Mouse (Mus musculus): ENCODE results near the gene Slc22a14. TPM values are rescaled to one million over a fixed set of nuclear protein-coding genes. Genes with fewer than 3 reads are reported as not detected.
A peak's percentile ranks its signal among the peaks of the same experiment; 100 is the strongest.

Gene Slc22a14
- polyA plus RNA-seq, 1 experiment: not detected

GRCm38 (mm10) chr9:119192202-119192990, 173.0 kb downstream of the Slc22a14 start:
- Histone ChIP-seq H3K27me3 (ENCODE audit: control insufficient read depth, insufficient read depth, low read length) (no peaks in the 10 kb centered on the region), H3K4me3 (ENCODE audit: low read depth, low read length) (no peak overlapping the region), H3K4me1 (ENCODE audit: control insufficient read depth, insufficient read depth, insufficient read length, low read length) (peaks cover 3% of the 10 kb centered on the region; the same call in 1 of the 2 replicates), H3K27ac (ENCODE audit: insufficient read depth, low read depth, low read length) (peak overlapping the region; percentile 59), H3K36me3 (ENCODE audit: control insufficient read depth, insufficient read depth, low read length) (no peaks in the 10 kb centered on the region)
- 26% methylated on average over 11 of the region's 11 CpGs for WGBS
- TF ChIP-seq CTCF (IDR thresholded peaks at IDR 0.05; ENCODE audit: extremely low read depth, insufficient read length, insufficient replicate concordance, low read depth, low read length) (peak; percentile 81), POLR2A (IDR thresholded peaks at IDR 0.05; ENCODE audit: low read depth, low read length) (no peak)

DNA sequence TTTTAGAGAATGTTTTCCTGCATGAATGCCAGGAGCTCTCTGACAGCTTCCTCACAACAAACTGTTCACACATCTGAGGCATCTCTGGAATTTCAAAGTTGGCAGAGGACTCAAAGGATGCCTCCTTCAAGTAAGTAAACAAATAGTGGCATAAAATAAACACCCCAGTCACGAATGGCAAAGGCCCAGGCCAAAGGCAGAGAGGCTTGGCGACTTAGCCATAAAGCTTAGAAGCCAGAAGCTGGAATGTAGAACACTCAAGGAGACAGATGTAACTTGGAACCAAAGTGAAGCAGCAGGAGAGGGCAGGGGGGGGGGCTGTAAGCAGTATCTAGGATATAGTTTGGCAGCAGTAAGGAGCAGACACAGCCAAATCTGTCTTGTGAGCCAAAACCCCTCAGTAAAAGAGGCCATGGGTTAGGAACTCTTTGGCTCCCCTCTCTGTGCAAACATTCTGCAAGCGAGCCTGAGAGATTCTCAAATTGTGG, 184.1 kb downstream of the Slc22a14 start:
- TF ChIP-seq CTCF (IDR thresholded peaks at IDR 0.05; ENCODE audit: extremely low read depth, insufficient read length, insufficient replicate concordance, low read depth, low read length) (no peak), POLR2A (IDR thresholded peaks at IDR 0.05; ENCODE audit: low read depth, low read length) (no peak)
- Histone ChIP-seq H3K4me1 (ENCODE audit: control insufficient read depth, insufficient read depth, insufficient read length, low read length) (no peaks in the 10 kb centered on the region), H3K27me3 (ENCODE audit: control insufficient read depth, insufficient read depth, low read length) (no peaks in the 10 kb centered on the region), H3K4me3 (ENCODE audit: low read depth, low read length) (no peak overlapping the region), H3K36me3 (ENCODE audit: control insufficient read depth, insufficient read depth, low read length) (no peaks in the 10 kb centered on the region), H3K27ac (ENCODE audit: insufficient read depth, low read depth, low read length) (no peak overlapping the region)
- WGBS: 25% methylated on average over 3 of the region's 3 CpGs

DNA sequence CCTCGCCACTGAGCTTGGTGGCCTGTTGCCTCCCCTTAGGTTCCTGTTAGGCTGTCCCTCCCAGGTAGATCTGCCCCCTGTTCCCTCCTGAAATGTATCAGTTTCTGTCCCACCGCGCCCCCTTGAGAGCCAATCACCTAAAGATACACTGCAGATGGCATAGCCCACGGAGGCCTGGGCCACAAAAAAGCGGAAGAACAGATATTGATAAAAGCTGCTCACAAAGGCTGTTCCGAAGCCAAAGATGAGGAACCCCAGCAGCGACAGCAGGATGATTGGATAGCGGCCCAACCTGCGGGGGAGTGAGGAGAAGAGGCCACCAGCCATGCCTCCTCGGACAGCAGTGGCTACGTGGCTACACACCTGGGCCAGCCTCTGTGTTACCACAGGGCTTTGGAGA, 186.1 kb downstream of the Slc22a14 start:
- Histone ChIP-seq H3K4me3 (ENCODE audit: low read depth, low read length) (no peak overlapping the region), H3K36me3 (ENCODE audit: control insufficient read depth, insufficient read depth, low read length) (no peaks in the 10 kb centered on the region), H3K27ac (ENCODE audit: insufficient read depth, low read depth, low read length) (no peak overlapping the region), H3K4me1 (ENCODE audit: control insufficient read depth, insufficient read depth, insufficient read length, low read length) (no peaks in the 10 kb centered on the region), H3K27me3 (ENCODE audit: control insufficient read depth, insufficient read depth, low read length) (no peaks in the 10 kb centered on the region)
- TF ChIP-seq CTCF (IDR thresholded peaks at IDR 0.05; ENCODE audit: extremely low read depth, insufficient read length, insufficient replicate concordance, low read depth, low read length): no peak
- no peak for TF ChIP-seq POLR2A (IDR thresholded peaks at IDR 0.05; ENCODE audit: low read depth, low read length)
- 88% methylated on average over 11 of the region's 11 CpGs for WGBS

DNA sequence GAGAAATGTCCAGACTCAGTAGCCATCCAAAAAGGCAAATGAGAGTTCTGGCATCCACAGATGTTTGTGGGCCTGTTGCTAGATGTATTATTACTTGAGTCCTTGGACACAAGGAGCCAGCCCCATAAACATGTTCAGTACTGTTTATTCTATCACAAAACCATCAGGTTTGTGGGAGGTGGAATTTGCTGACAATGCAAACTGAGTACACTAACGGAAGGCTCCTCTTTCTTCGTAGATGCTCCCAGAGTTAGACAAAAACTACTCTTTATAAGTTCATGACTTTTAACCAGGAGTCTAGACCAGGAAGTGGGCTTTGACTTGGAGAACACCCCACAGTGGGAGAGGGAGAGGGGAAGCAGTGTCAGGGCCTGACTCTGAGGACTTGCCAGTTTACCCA, 197.7 kb downstream of the Slc22a14 start:
- Histone ChIP-seq H3K36me3 (ENCODE audit: control insufficient read depth, insufficient read depth, low read length) (no peaks in the 10 kb centered on the region), H3K4me3 (ENCODE audit: low read depth, low read length) (no peak overlapping the region), H3K4me1 (ENCODE audit: control insufficient read depth, insufficient read depth, insufficient read length, low read length) (peaks cover 18% of the 10 kb centered on the region; the same call in 1 of the 2 replicates), H3K27me3 (ENCODE audit: control insufficient read depth, insufficient read depth, low read length) (no peaks in the 10 kb centered on the region), H3K27ac (ENCODE audit: insufficient read depth, low read depth, low read length) (no peak overlapping the region)
- no peak for TF ChIP-seq POLR2A (IDR thresholded peaks at IDR 0.05; ENCODE audit: low read depth, low read length)
- TF ChIP-seq CTCF (IDR thresholded peaks at IDR 0.05; ENCODE audit: extremely low read depth, insufficient read length, insufficient replicate concordance, low read depth, low read length): no peak
- 84% methylated on average over 2 of the region's 2 CpGs for WGBS

GRCm38 (mm10) chr9:119165548-119165947, 199.8 kb downstream of the Slc22a14 start:
- H3K27ac ChIP-seq (ENCODE audit: insufficient read depth, low read depth, low read length): peak overlapping the region; percentile 81
- H3K4me3 ChIP-seq (ENCODE audit: low read depth, low read length): no peak overlapping the region
- H3K4me1 ChIP-seq (ENCODE audit: control insufficient read depth, insufficient read depth, insufficient read length, low read length): peaks cover 18% of the 10 kb centered on the region; the same call in 1 of the 2 replicates
- WGBS: 31% methylated on average over 6 of the region's 6 CpGs
- H3K36me3 ChIP-seq (ENCODE audit: control insufficient read depth, insufficient read depth, low read length): no peaks in the 10 kb centered on the region
- TF ChIP-seq CTCF (IDR thresholded peaks at IDR 0.05; ENCODE audit: extremely low read depth, insufficient read length, insufficient replicate concordance, low read depth, low read length): no peak
- TF ChIP-seq POLR2A (IDR thresholded peaks at IDR 0.05; ENCODE audit: low read depth, low read length): no peak
- no peaks in the 10 kb centered on the region for H3K27me3 ChIP-seq (ENCODE audit: control insufficient read depth, insufficient read depth, low read length)

GRCm38 (mm10) chr9:119164743-119165142, 200.6 kb downstream of the Slc22a14 start:
- WGBS: 45% methylated on average over 7 of the region's 7 CpGs
- no peaks in the 10 kb centered on the region for H3K27me3 ChIP-seq (ENCODE audit: control insufficient read depth, insufficient read depth, low read length)
- H3K36me3 ChIP-seq (ENCODE audit: control insufficient read depth, insufficient read depth, low read length): no peaks in the 10 kb centered on the region
- H3K27ac ChIP-seq (ENCODE audit: insufficient read depth, low read depth, low read length): peak overlapping the region; percentile 81
- TF ChIP-seq CTCF (IDR thresholded peaks at IDR 0.05; ENCODE audit: extremely low read depth, insufficient read length, insufficient replicate concordance, low read depth, low read length) (no peak), POLR2A (IDR thresholded peaks at IDR 0.05; ENCODE audit: low read depth, low read length) (no peak)
- no peak overlapping the region for H3K4me3 ChIP-seq (ENCODE audit: low read depth, low read length)
- peaks cover 18% of the 10 kb centered on the region; the same call in 1 of the 2 replicates for H3K4me1 ChIP-seq (ENCODE audit: control insufficient read depth, insufficient read depth, insufficient read length, low read length)

DNA sequence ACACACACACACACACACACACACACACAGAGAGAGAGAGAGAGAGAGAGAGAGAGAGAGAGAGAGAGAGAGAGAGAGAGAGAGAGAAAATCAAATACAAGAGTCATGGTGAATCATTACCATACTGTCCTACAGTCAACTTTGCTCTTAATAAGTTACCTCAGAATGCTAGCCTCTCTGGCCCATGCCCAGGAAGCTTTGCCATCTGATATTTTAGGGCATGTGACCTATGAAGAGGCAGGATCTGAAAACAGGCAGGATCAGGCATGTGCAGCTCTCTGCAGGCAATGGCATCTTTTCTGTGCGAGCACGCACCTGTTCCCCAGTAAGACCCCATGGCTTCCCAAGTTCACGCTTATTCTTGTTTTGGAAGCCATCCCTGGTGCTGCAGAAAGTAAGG, 204.7 kb downstream of the Slc22a14 start:
- Histone ChIP-seq H3K4me3 (ENCODE audit: low read depth, low read length) (no peak overlapping the region), H3K4me1 (ENCODE audit: control insufficient read depth, insufficient read depth, insufficient read length, low read length) (peaks cover 12% of the 10 kb centered on the region), H3K27ac (ENCODE audit: insufficient read depth, low read depth, low read length) (no peak overlapping the region), H3K36me3 (ENCODE audit: control insufficient read depth, insufficient read depth, low read length) (no peaks in the 10 kb centered on the region), H3K27me3 (ENCODE audit: control insufficient read depth, insufficient read depth, low read length) (no peaks in the 10 kb centered on the region)
- TF ChIP-seq CTCF (IDR thresholded peaks at IDR 0.05; ENCODE audit: extremely low read depth, insufficient read length, insufficient replicate concordance, low read depth, low read length) (no peak), POLR2A (IDR thresholded peaks at IDR 0.05; ENCODE audit: low read depth, low read length) (no peak)
- 80% methylated on average over 3 of the region's 3 CpGs for WGBS
